Mouse (Mus musculus): ENCODE results near the gene H2-Aa.

The H2-Aa gene

DNA sequence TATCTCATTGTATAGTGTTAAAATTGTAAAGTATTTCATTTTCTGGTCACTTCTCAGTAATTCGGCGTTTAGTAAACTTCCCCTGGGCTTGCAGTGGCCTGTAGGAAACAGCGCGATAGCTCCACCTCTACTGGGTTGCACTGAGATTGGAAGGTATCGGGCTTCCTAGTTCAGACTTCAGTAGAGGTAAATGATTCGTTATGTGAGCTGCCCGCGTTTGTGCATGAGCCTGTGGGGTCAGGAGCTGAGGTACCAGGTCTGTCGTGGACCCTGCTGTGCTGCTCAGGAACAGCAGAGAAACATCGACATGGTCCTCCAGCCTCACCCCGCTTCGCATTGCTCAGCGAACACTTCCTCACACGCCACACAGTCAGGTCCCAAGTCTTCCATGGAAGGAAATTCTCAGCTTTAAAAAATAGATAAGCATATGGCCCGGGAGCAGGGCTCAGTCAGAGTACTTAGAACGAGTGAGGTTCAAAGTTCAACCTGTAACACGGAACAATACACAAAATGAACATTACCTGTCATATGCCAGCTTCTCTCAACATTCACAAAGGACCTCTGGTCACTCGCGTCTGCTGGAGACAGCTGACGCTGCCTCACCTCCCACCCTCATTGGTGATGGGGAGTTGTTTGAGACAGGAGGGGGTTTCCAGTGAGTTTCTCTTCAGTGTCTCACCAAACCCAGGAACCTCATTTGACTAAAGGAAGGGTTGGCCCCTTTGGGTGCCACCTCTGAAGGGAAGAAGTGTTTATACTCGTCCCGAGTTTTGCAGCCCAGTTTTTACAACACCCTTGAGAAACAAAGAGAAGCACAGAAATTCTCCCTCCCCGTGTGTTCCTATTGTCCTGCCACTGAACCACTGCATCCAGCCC lies 13.3 kb upstream of the H2-Aa start:
- in situ Hi-C loops (cut with MboI; ENCODE audit: low sequenced_read_pairs) = no loop called here

- in situ Hi-C loops (cut with MboI; ENCODE audit: low sequenced_read_pairs) = no loop called here
These were observed 12.4 kb upstream of the H2-Aa start for GRCm38 (mm10) chr17:34300071-34300470.

DNA sequence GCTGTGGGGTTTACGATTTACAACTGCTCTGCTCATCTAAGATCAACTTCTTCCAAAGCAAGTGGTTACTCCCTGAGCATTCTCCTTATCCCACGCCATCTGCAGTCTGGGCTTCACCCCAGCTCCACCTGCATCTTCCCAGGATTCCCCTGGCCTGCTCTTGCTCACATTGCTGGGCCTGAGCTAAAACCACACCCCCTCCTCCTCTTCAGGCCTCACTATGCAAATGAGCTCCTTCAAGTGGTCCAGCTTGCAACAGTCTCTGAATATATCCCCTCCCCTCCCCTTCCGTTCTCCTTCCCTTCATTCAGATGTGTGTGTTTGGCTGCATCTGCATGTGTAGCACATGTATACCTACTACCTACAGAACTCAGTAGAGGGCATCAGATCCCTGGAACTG lies 11.7 kb upstream of the H2-Aa start:
- in situ Hi-C loops (cut with MboI; ENCODE audit: low sequenced_read_pairs) = no loop called here

- in situ Hi-C loops (cut with MboI; ENCODE audit: low sequenced_read_pairs) = no loop called here
These were observed 8.5 kb upstream of the H2-Aa start for GRCm38 (mm10) chr17:34295891-34296794.

GRCm38 (mm10) chr17:34295307-34295706 lies 7.7 kb upstream of the H2-Aa start:
- in situ Hi-C loops (cut with MboI; ENCODE audit: low sequenced_read_pairs) = no loop called here

DNA sequence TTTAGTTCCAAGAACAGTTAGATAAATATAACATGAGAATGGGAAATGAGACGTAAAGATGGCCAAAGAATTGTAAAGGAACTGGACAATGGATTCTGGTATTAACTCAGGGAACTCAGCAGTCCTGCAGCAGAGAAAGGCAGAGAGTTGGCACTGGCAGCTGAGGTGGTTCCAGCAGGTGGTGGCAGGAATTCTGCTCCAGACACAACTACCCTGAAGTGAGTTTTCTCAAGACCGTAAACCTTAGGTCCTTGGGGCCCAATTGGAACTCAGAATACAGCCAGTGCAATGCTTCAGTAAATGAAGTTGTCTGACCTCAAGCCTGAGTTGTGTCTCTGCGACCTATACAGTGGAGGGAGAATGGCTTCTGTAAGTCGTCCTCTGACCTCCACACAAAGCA lies 6.6 kb upstream of the H2-Aa start:
- in situ Hi-C loops (cut with MboI; ENCODE audit: low sequenced_read_pairs) = no loop called here

GRCm38 (mm10) chr17:34293533-34293932 lies 5.9 kb upstream of the H2-Aa start:
- in situ Hi-C loops (cut with MboI; ENCODE audit: low sequenced_read_pairs) = no loop called here

DNA sequence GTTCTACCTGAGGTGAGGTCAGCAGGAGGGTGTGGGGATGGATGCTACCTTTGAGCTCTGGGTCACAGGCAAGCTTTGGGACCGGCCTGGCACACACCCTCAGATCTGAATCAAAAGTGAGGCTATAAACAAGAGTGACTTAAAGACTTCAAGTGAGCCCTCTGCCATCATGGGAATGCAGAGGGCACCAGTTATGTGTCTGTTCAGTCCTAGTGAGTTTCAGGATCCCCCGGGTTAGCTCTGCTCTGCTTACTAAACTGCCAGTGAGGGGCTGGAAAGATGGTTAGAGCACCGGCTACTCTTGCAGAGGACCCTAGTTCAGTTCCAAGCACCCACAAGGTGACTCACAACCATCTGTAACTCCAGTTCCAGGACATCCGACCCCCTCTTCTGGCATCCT lies 4.9 kb upstream of the H2-Aa start:
- in situ Hi-C loops (cut with MboI; ENCODE audit: low sequenced_read_pairs) = no loop called here

DNA sequence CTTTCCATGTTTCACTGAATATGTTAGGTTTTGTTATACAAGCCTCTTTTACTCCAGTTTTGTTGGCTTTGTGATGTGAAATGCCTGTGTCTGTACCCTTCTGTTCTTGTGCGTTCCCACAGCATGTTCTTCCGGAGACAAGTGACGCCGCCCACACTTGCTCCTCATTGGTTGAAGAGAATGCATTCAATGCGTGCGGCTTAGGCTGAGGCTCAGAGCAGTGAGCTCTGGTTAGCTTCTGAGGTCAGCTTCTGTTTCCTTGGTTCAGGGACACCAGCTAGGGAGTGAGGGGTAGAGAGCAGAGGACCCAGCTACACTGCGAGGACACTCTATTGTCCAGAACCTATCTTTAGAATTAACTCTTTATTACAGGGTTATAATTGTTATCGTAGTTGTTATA lies 4.0 kb upstream of the H2-Aa start:
- in situ Hi-C loops (cut with MboI; ENCODE audit: low sequenced_read_pairs) = no loop called here

DNA sequence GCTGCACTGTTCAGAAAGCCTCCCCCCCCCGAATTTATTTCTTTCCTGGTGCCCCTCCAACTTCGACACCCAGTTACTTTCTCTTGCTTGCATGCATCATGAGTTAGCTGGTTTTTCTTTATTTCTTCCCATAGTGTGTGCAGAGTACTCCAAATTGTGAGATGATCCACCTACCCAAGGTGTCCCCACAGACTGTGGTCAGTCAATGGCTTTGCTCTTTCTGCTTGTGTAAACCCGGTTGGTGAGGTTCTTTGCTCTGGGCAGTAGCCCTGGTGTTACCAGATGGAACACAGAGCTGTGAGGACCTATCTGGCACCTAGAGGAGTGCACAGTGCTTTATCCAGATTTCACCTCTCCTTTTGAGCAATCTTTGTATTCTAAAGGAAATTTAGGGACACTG lies 508 bp upstream of the H2-Aa start:
- in situ Hi-C loops (cut with MboI; ENCODE audit: low sequenced_read_pairs) = no loop called here

- in situ Hi-C loops (cut with MboI; ENCODE audit: low sequenced_read_pairs) = no loop called here
These were observed 624 bp downstream of the H2-Aa start for GRCm38 (mm10) chr17:34286999-34287398.

DNA sequence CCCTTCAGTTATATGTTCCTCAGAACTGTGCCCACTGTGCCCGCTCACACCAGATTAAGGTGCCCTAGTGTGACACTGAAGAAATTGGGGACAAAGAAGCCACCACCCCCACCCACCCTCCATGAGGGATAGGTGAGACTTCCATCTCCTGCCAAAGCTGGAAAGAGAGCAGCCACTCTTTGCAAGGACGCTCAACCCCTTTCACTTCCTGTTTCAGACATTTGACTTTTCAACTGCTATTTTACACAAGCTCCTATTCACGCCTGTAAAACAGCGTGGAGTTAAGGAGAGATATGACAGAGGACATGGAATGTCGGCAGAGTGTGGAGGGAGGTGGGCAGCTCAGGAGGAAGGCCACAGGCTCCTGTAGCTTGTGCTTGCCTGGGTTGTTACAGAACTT lies 1.1 kb downstream of the H2-Aa start:
- in situ Hi-C loops (cut with MboI; ENCODE audit: low sequenced_read_pairs) = no loop called here

GRCm38 (mm10) chr17:34285848-34286247 lies 1.8 kb downstream of the H2-Aa start:
- in situ Hi-C loops (cut with MboI; ENCODE audit: low sequenced_read_pairs) = no loop called here

- in situ Hi-C loops (cut with MboI; ENCODE audit: low sequenced_read_pairs) = no loop called here
These were observed 2.3 kb downstream of the H2-Aa start for GRCm38 (mm10) chr17:34285371-34285770.

GRCm38 (mm10) chr17:34281836-34282235 lies 5.8 kb downstream of the H2-Aa start:
- in situ Hi-C loops (cut with MboI; ENCODE audit: low sequenced_read_pairs) = no loop called here

- in situ Hi-C loops (cut with MboI; ENCODE audit: low sequenced_read_pairs) = no loop called here
These were observed 7.1 kb downstream of the H2-Aa start for GRCm38 (mm10) chr17:34280499-34281038.

- in situ Hi-C loops (cut with MboI; ENCODE audit: low sequenced_read_pairs) = no loop called here
These were observed 15.5 kb downstream of the H2-Aa start for GRCm38 (mm10) chr17:34272102-34272501.

- in situ Hi-C loops (cut with MboI; ENCODE audit: low sequenced_read_pairs) = no loop called here
These were observed 16.7 kb downstream of the H2-Aa start for GRCm38 (mm10) chr17:34270940-34271339.

GRCm38 (mm10) chr17:34270230-34270629 lies 17.4 kb downstream of the H2-Aa start:
- in situ Hi-C loops (cut with MboI; ENCODE audit: low sequenced_read_pairs) = no loop called here

DNA sequence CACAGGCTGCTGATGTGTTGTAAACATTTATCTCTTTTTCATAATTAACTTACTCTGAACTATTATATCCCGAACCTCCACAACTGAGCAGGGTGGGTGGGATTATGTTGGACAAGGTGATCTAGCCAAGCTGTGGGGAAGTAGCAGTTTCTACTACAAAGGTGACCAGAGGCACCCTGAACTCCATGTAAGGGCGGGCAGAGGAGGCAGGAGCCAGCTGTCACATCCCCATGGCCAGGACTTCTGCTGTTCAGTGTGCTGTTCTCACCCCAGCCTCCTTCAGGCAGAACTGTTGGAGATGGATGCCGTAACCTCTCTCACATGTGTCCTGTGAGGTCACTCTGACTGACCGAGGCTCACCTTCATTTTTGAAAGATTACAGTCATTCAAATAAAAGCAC lies 17.8 kb downstream of the H2-Aa start:
- in situ Hi-C loops (cut with MboI; ENCODE audit: low sequenced_read_pairs) = no loop called here

GRCm38 (mm10) chr17:34268748-34269147 lies 18.9 kb downstream of the H2-Aa start:
- in situ Hi-C loops (cut with MboI; ENCODE audit: low sequenced_read_pairs) = no loop called here

- in situ Hi-C loops (cut with MboI; ENCODE audit: low sequenced_read_pairs) = no loop called here
These were observed 19.4 kb downstream of the H2-Aa start for GRCm38 (mm10) chr17:34268262-34268661.
